Mouse (Mus musculus) lung, adult 2 months (tissue): Measurements from ENCODE around the gene Kcnip2. TPM values are rescaled to one million over a fixed set of nuclear protein-coding genes. Genes with fewer than 3 reads are reported as not detected.

ENCODE experiments used
- DNase-seq: peaks from one replicate; pipeline ENCODE4 v3.0.0; 2022
- H3K4me1 ChIP-seq: fragments of 200-500 bp; 2 replicates; pipeline ENCODE4 v1.6.1; 2011; ENCODE audit warnings: low read length; ENCODE audit not compliant: control insufficient read depth, insufficient read depth
- H3K4me3 ChIP-seq: fragments of 200-500 bp; replicated peaks from 2 replicates; pipeline ENCODE3; 2011; ENCODE audit warnings: low read depth, mild to moderate bottlenecking, control low read depth, low read length; ENCODE audit errors: extremely low read depth
- CTCF ChIP-seq: fragments of 200-500 bp; IDR thresholded peaks from 2 replicates; pipeline ENCODE4 v1.5.1; 2011; ENCODE audit warnings: mild to moderate bottlenecking, low read length, control low read depth; ENCODE audit not compliant: insufficient read depth
- POLR2A ChIP-seq: fragments of 200-500 bp; IDR thresholded peaks from 2 replicates; pipeline ENCODE4 v1.6.1; 2011; ENCODE audit warnings: low read depth, mild to moderate bottlenecking, control low read depth, low read length, borderline replicate concordance; ENCODE audit errors: extremely low read depth
- WGBS: fragments of 180-500 bp; shearing (Covaris S2); methylation state at CpG from one replicate; pipeline ENCODE4 v1.1.7; 2018; 5-methylcytosine and 5-hydroxymethylcytosine counted together
- polyA plus RNA-seq: library from polyadenylated mRNA; depleted of rRNA; stranded (reverse); fragments of >200 nt; gene quantifications from 2 replicates; pipeline ENCODE4 v1.2.3, GENCODE M21; 2012

Kcnip2 gene
- polyA plus RNA-seq, 1 experiment: 1.1 TPM

- H3K4me3 ChIP-seq: peak overlapping the region; percentile 75
- no peak for DNase-seq
- WGBS: 26% methylated on average over 17 of the region's 17 CpGs
- H3K4me1 ChIP-seq: peaks cover 16% of the 10 kb centered on the region
- TF ChIP-seq CTCF: no peak
- TF ChIP-seq POLR2A: peak; percentile 59; the same call in 1 of the 2 replicates
These were observed 31.8 kb downstream of the Kcnip2 start for GRCm38 (mm10) chr19:45783933-45784576.

- under 1% methylated on average over 69 of the region's 71 CpGs for WGBS
- Histone ChIP-seq H3K4me3 (peak within 1 kb of the TSS; percentile 85), H3K4me1 (peaks cover 16% of the 10 kb centered on the region)
- peak; percentile 97 for DNase-seq
- TF ChIP-seq CTCF (no peak), POLR2A (peak; percentile 95)
These were observed 32.5 kb downstream of the Kcnip2 start, which contains the start of gene Mgea5 for GRCm38 (mm10) chr19:45783181-45783932. Gene Mgea5 (minus strand): TSS chr19:45783837.

GRCm38 (mm10) chr19:45782315-45783001 lies 33.4 kb downstream of the Kcnip2 start:
- TF ChIP-seq CTCF (no peak), POLR2A (no peak)
- Histone ChIP-seq H3K4me1 (peaks cover 16% of the 10 kb centered on the region), H3K4me3 (peak overlapping the region; percentile 85)
- peak; percentile 77 for DNase-seq
- under 1% methylated on average over 36 of the region's 36 CpGs for WGBS

GRCm38 (mm10) chr19:45781676-45782075 lies 34.2 kb downstream of the Kcnip2 start:
- 29% methylated on average over 8 of the region's 8 CpGs for WGBS
- DNase-seq: no peak
- Histone ChIP-seq H3K4me3 (no peak overlapping the region), H3K4me1 (peaks cover 16% of the 10 kb centered on the region)
- no peak for TF ChIP-seq POLR2A
- TF ChIP-seq CTCF: no peak

DNA sequence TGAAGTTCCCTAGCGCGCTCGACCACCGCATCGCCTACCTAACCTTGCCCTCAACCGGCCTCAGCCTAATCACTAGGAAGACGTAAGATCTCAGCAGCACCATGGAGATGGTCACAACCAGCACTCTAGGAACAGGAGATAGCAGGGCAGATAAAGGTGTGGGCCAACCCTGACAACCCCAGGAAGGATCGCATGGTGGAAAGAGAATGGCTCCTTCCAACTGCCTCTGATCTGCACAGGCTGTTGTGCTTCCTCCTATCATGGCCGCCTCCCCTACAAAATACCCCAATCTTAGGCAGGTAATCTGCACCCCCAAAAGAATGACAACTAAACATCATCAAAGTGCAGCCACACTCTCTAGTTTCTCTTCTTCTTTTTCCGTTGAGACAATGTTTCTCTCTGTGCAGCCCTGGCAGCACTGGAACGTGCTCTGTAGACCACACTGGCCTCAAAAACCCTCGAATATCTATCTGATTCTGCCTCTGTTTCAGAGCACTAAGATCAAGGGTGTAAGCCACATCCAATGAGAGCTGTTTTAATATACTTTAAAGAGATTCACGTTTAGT lies 35.4 kb downstream of the Kcnip2 start:
- no peak for DNase-seq
- 54% methylated on average over 13 of the region's 13 CpGs for WGBS
- Histone ChIP-seq H3K4me3 (no peak overlapping the region), H3K4me1 (peaks cover 16% of the 10 kb centered on the region)
- no peak for TF ChIP-seq CTCF
- TF ChIP-seq POLR2A: no peak

- TF ChIP-seq CTCF (no peak), POLR2A (no peak)
- Histone ChIP-seq H3K4me3 (no peak overlapping the region), H3K4me1 (peaks cover 11% of the 10 kb centered on the region)
- DNase-seq: no peak
- WGBS: 69% methylated on average over 2 of the region's 2 CpGs
These were observed 40.4 kb downstream of the Kcnip2 start for GRCm38 (mm10) chr19:45775486-45775885.

DNA sequence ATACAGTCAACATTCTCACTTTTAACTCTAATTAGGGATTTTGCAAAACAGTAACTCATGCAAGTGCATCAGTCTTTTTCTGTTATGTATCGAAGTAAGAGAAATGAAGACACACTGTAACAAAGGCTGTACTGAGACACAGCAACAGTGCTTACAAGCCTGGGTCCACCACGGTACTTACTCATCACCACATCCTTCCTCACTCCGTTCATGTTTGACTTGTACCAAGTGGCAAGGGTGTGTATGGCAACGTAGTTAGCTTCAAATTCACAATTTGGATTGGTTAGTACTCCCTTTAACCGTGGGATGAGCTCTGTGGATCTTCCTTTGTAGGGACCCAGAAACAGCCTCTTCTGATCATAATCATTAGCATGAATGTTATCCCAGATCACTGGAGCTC lies 44.4 kb downstream of the Kcnip2 start:
- 83% methylated on average over 5 of the region's 5 CpGs for WGBS
- TF ChIP-seq POLR2A: no peak
- H3K4me1 ChIP-seq: no peaks in the 10 kb centered on the region
- H3K4me3 ChIP-seq: no peak overlapping the region
- DNase-seq: no peak

DNA sequence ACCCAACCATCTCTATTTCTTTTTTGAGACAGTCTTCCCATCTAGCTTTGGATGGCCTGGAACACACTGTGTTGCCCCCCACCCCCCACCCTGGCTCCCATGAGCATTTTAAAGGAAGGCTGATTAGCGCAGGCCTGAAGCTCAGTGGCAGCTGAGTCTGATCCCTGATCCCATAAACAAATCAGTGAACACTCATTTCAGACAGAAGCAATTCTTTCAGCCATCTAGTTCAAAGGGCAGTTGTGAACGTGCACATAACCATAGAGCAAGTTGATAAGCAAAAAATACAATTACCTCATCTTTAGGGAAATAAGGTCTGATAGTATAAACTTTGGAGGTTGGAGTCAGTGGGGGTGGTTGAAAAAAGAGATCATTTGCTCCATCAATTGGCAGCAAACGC lies 55.1 kb downstream of the Kcnip2 start:
- Histone ChIP-seq H3K4me1 (peaks cover 4% of the 10 kb centered on the region; the same call in 1 of the 2 replicates), H3K4me3 (no peak overlapping the region)
- WGBS: 70% methylated on average over 3 of the region's 3 CpGs
- no peak for DNase-seq
- TF ChIP-seq CTCF (no peak), POLR2A (no peak)

DNA sequence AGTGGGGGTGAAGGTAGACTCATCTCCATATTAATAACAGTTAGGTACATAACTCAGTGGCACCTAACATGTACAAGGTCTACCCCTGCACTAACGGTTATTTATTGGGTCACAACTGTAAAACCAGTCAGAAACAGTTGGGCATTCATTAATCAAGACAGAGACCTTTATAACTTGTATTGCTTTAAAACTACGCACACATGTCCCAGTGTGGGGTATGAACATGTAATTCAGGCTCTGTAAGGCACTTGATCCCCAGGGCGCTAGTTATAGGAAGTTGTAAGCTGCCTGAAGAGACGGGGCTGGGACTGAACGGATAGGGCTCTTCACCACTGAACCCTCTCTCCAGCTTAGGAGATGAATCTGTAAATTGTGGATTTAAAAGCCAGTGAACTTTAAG lies 57.2 kb downstream of the Kcnip2 start:
- Histone ChIP-seq H3K4me1 (peaks cover 4% of the 10 kb centered on the region; the same call in 1 of the 2 replicates), H3K4me3 (no peak overlapping the region)
- TF ChIP-seq CTCF: no peak
- 89% methylated on average over 5 of the region's 5 CpGs for WGBS
- no peak for DNase-seq
